Mouse (Mus musculus) testis, postnatal 10 days (tissue): ENCODE results near the gene 1700030J22Rik.

Experiments used
- DNase-seq: peaks from one replicate; pipeline ENCODE4 v3.0.0; 2021; ENCODE audit warnings: low spot score

The 1700030J22Rik gene

GRCm38 (mm10) chr8:116978631-116979256 is at the start of gene 1700030J22Rik:
Gene 1700030J22Rik, minus strand, starts transcription at chr8:116978959.
- peak; percentile 99 for DNase-seq

GRCm38 (mm10) chr8:117027601-117028000 is 48.8 kb upstream of the 1700030J22Rik start:
- no peak for DNase-seq

- DNase-seq: no peak
These were observed 43.7 kb upstream of the 1700030J22Rik start for GRCm38 (mm10) chr8:117022297-117022993.

GRCm38 (mm10) chr8:117019323-117020275 is 40.8 kb upstream of the 1700030J22Rik start:
- no peak for DNase-seq

- DNase-seq: no peak
These were observed 39.1 kb upstream of the 1700030J22Rik start for GRCm38 (mm10) chr8:117017896-117018295.

GRCm38 (mm10) chr8:117017006-117017405 is 38.2 kb upstream of the 1700030J22Rik start:
- DNase-seq: no peak

- DNase-seq: no peak
These were observed 36.9 kb upstream of the 1700030J22Rik start for GRCm38 (mm10) chr8:117015670-117016069.

- DNase-seq: no peak
These were observed 32.6 kb upstream of the 1700030J22Rik start for GRCm38 (mm10) chr8:117011366-117011765.

GRCm38 (mm10) chr8:116994016-116994716 is 15.4 kb upstream of the 1700030J22Rik start:
- DNase-seq: no peak

- peak; percentile 99 for DNase-seq
These were observed 14.5 kb upstream of the 1700030J22Rik start, which contains the start of gene Gcsh for GRCm38 (mm10) chr8:116993095-116993867. Gene Gcsh, minus strand, starts transcription at chr8:116993537.

GRCm38 (mm10) chr8:116992176-116992971 is 13.6 kb upstream of the 1700030J22Rik start:
- DNase-seq: no peak

GRCm38 (mm10) chr8:116991241-116991640 is 12.5 kb upstream of the 1700030J22Rik start:
- DNase-seq: no peak

- no peak for DNase-seq
These were observed 11.1 kb upstream of the 1700030J22Rik start for GRCm38 (mm10) chr8:116989842-116990241.

- peak; percentile 79 for DNase-seq
These were observed 1.4 kb upstream of the 1700030J22Rik start for GRCm38 (mm10) chr8:116980117-116980516.

GRCm38 (mm10) chr8:116978052-116978451 is 707 bp downstream of the 1700030J22Rik start:
- DNase-seq: no peak

- DNase-seq: no peak
These were observed 3.2 kb downstream of the 1700030J22Rik start for GRCm38 (mm10) chr8:116975606-116976005.

- no peak for DNase-seq
These were observed 3.7 kb downstream of the 1700030J22Rik start for GRCm38 (mm10) chr8:116975066-116975465.

- DNase-seq: no peak
These were observed 9.2 kb downstream of the 1700030J22Rik start for GRCm38 (mm10) chr8:116969531-116969930.

GRCm38 (mm10) chr8:116954415-116954814 is 24.3 kb downstream of the 1700030J22Rik start:
- no peak for DNase-seq

- DNase-seq: no peak
These were observed 26.3 kb downstream of the 1700030J22Rik start for GRCm38 (mm10) chr8:116952428-116952827.
